Mouse (Mus musculus): ENCODE results near the gene Aup1.

Gene Aup1

DNA sequence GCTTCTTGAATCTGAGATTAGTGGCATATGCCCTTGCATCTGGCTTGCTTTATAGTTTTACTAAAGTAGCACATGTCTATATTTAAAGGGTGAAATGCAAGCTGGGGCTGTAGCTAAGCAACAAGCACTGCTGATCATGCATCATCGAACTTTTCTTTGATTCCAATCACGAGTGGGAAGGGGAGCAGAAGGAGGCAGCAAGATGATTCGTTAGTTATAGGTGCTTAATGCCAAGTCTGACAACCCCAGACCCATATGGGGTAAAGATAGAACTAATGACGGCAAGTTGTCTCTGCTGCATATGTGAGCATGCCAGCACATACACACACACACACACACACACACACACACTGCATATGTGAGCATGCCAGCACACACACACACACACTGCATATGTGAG lies 49.8 kb downstream of the Aup1 start:
- DNase-seq (ENCODE audit: low spot score), result no peak
